In the genomic region with DNA sequence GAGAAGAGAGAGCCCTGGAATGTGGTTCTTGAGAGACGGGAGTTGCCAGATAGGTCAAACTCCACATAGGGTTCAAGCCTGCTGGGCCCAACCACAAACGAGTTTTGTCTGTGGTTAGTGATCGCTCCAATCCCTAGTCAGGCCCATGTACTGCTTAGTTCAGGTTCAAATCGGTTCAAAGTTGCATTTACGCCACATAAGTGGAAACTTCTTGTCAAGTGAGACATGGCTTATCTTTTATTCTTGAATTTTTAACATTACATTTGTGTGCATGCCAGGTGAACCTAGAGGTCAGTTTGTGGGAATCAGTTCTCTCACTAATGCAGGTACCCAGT, we compare ENCODE assay signal across 8 mouse cellular contexts.
A peak's percentile ranks its signal among the peaks of the same experiment; 100 is the strongest.
DNase-seq lines count a peak whose midpoint lies in the region; ATAC-seq and TF ChIP-seq lines count a peak whose summit lies in the region.

No protein-coding gene starts in this region.

- no peaks in the 10 kb centered on the region for H3K36me3 ChIP-seq in heart, postnatal 0 days (replicated peaks; ENCODE audit: control insufficient read depth, insufficient read depth, low read length)
- no peaks in the 10 kb centered on the region for H3K36me3 ChIP-seq in hindbrain, embryonic 11.5 days (ENCODE audit: control insufficient read depth, insufficient read depth, low read length)
- no peaks in the 10 kb centered on the region for H3K36me3 ChIP-seq in midbrain, embryonic 11.5 days (ENCODE audit: control insufficient read depth, insufficient read depth, low read length)

- no peaks in the 10 kb centered on the region for H3K27me3 ChIP-seq in heart, postnatal 0 days (ENCODE audit: control insufficient read depth, insufficient read depth, low read length)
- H3K27me3 ChIP-seq in hindbrain, embryonic 11.5 days (ENCODE audit: control insufficient read depth, insufficient read depth, low read length) = no peaks in the 10 kb centered on the region
- no peaks in the 10 kb centered on the region for H3K27me3 ChIP-seq in midbrain, embryonic 11.5 days (ENCODE audit: control insufficient read depth, insufficient read depth, low read length)

- peak overlapping the region; percentile 68 for H3K4me3 ChIP-seq in heart, postnatal 0 days (ENCODE audit: low read depth, low read length)
- peak overlapping the region; percentile 90 for H3K4me3 ChIP-seq in bone marrow, adult 2 months (replicated peaks; ENCODE audit: control insufficient read depth, low read depth, low read length)
- H3K4me3 ChIP-seq in hindbrain, embryonic 11.5 days (ENCODE audit: low read depth, low read length) = peak overlapping the region; percentile 63
- H3K4me3 ChIP-seq in midbrain, embryonic 11.5 days (ENCODE audit: low read depth, low read length) = peak overlapping the region; percentile 75

- TF ChIP-seq POLR2A in bone marrow, adult 2 months (IDR thresholded peaks at IDR 0.05; ENCODE audit: borderline replicate concordance, control insufficient read depth, low read depth, low read length) = no peak

- no peak for TF ChIP-seq EP300 in heart, postnatal 0 days (IDR thresholded peaks at IDR 0.05; ENCODE audit: low read depth)

- intact Hi-C loops in gastrocnemius, postnatal 14 days (cut with DNase I; ENCODE audit: low total_unique reads) = no loop called here

- H3K4me2 ChIP-seq in heart, postnatal 0 days (ENCODE audit: low read depth, low read length) = peak overlapping the region; percentile 66
- peak overlapping the region; percentile 42 for H3K4me2 ChIP-seq in hindbrain, embryonic 11.5 days (replicated peaks; ENCODE audit: low read depth, low read length)
- H3K4me2 ChIP-seq in midbrain, embryonic 11.5 days = peak overlapping the region; percentile 55

- TF ChIP-seq CTCF in heart, postnatal 0 days (IDR thresholded peaks at IDR 0.05; ENCODE audit: low read depth) = no peak
- TF ChIP-seq CTCF in bone marrow, adult 2 months (IDR thresholded peaks at IDR 0.05; ENCODE audit: control insufficient read depth, insufficient read depth, low read length) = no peak

- no peak for DNase-seq in heart, postnatal 0 days (ENCODE audit: low spot score)
- no peak for DNase-seq in heart, adult 18-20 months
- no peak for DNase-seq in hindbrain, embryonic 11.5 days (ENCODE audit: low spot score)
- DNase-seq in midbrain, embryonic 11.5 days (ENCODE audit: low spot score, missing footprints) = no peak
- DNase-seq in ovary, postnatal 36 days (ENCODE audit: low spot score) = no peak
- no peak for DNase-seq in gastrocnemius, postnatal 14 days
- DNase-seq in embryo, embryonic 11 days = no peak

- 0 out of 2 replicates have a peak, but pooled peaks cover 5% of the 10 kb centered on the region for H3K4me1 ChIP-seq in heart, postnatal 0 days (ENCODE audit: control insufficient read depth, insufficient read depth)
- H3K4me1 ChIP-seq in bone marrow, adult 2 months (ENCODE audit: control insufficient read depth, insufficient read depth, low read length) = no peaks in the 10 kb centered on the region; the same call in 1 of the 2 replicates
- no peaks in the 10 kb centered on the region for H3K4me1 ChIP-seq in hindbrain, embryonic 11.5 days (replicated peaks; ENCODE audit: control insufficient read depth, insufficient read depth, low read length)
- peaks cover 7% of the 10 kb centered on the region for H3K4me1 ChIP-seq in midbrain, embryonic 11.5 days (ENCODE audit: control insufficient read depth, insufficient read depth, low read length)

- 10% methylated on average over 5 of the region's 5 CpGs for WGBS in heart, postnatal 0 days
- WGBS in bone marrow, adult 2 months = under 1% methylated on average over 5 of the region's 5 CpGs
- WGBS in hindbrain, embryonic 11.5 days = 15% methylated on average over 5 of the region's 5 CpGs
- WGBS in midbrain, embryonic 11.5 days = 23% methylated on average over 5 of the region's 5 CpGs

- H3K27ac ChIP-seq in heart, postnatal 0 days (ENCODE audit: low read depth) = peak overlapping the region; percentile 93
- H3K27ac ChIP-seq in bone marrow, adult 2 months (ENCODE audit: control insufficient read depth, insufficient read depth, low read depth, low read length, poor library complexity) = peak overlapping the region; percentile 97
- H3K27ac ChIP-seq in hindbrain, embryonic 11.5 days (ENCODE audit: low read depth, low read length) = peak overlapping the region; percentile 92
- peak overlapping the region; percentile 94 for H3K27ac ChIP-seq in midbrain, embryonic 11.5 days (ENCODE audit: low read depth, low read length)

- H3K9me3 ChIP-seq in heart, postnatal 0 days (replicated peaks; ENCODE audit: control insufficient read depth, low read length) = no peaks in the 10 kb centered on the region
- H3K9me3 ChIP-seq in hindbrain, embryonic 11.5 days (ENCODE audit: control insufficient read depth, low read length) = no peaks in the 10 kb centered on the region
- H3K9me3 ChIP-seq in midbrain, embryonic 11.5 days (ENCODE audit: control insufficient read depth, low read length) = no peaks in the 10 kb centered on the region

- H3K9ac ChIP-seq in heart, postnatal 0 days (replicated peaks; ENCODE audit: low read depth, low read length) = peak overlapping the region; percentile 73
- peak overlapping the region; percentile 86 for H3K9ac ChIP-seq in hindbrain, embryonic 11.5 days (ENCODE audit: low read depth, low read length)
- H3K9ac ChIP-seq in midbrain, embryonic 11.5 days (ENCODE audit: low read length) = peak overlapping the region; percentile 83

- no peak for ATAC-seq in heart, postnatal 0 days (ENCODE audit: insufficient read depth, low read depth)
- ATAC-seq in hindbrain, embryonic 11.5 days (ENCODE audit: low FRiP score) = no peak
- no peak for ATAC-seq in midbrain, embryonic 11.5 days (ENCODE audit: low FRiP score)
